Mouse (Mus musculus) hindbrain, postnatal 0 days (tissue): Measurements from ENCODE around the gene Mfsd4a. TPM values are rescaled to one million over a fixed set of nuclear protein-coding genes. Genes with fewer than 3 reads are reported as not detected.

Source experiments
- ATAC-seq: fragments of 200-750 bp; cut with Nextera tagmentation; 2 replicates; pipeline ENCODE4 v1.8.0; 2017; ENCODE audit warnings: mild to moderate bottlenecking, moderate TSS enrichment, moderate library complexity
- DNase-seq: peaks from one replicate; pipeline ENCODE4 v3.0.0-alpha.2; 2015; ENCODE audit warnings: low spot score
- H3K27ac ChIP-seq: fragments of 300-500 bp; sonication (generic); 2 replicates; pipeline ENCODE4 v1.5.1; 2014; ENCODE audit warnings: mild to moderate bottlenecking
- H3K27me3 ChIP-seq: fragments of 300-500 bp; sonication (generic); 2 replicates; pipeline ENCODE4 v1.6.1; 2014; ENCODE audit warnings: low read length, mixed read lengths; ENCODE audit not compliant: insufficient read depth
- H3K36me3 ChIP-seq: fragments of 300-500 bp; sonication (generic); 2 replicates; pipeline ENCODE4 v1.6.1; 2014; ENCODE audit warnings: low read length, mixed read lengths; ENCODE audit not compliant: insufficient read depth
- H3K4me1 ChIP-seq: fragments of 300-500 bp; sonication (generic); 2 replicates; pipeline ENCODE4 v1.6.1; 2014; ENCODE audit warnings: antibody characterized with exemption, low read length, mixed read lengths; ENCODE audit not compliant: insufficient read depth
- H3K4me2 ChIP-seq: fragments of 300-500 bp; sonication (generic); 2 replicates; pipeline ENCODE4 v1.6.1; 2014; ENCODE audit warnings: low read depth, mild to moderate bottlenecking, low read length, moderate library complexity, mixed read lengths
- H3K4me3 ChIP-seq: fragments of 300-500 bp; sonication (generic); 2 replicates; pipeline ENCODE4 v1.5.1; 2014; ENCODE audit warnings: low read length
- H3K9ac ChIP-seq: fragments of 300-500 bp; sonication (generic); replicated peaks from 2 replicates; pipeline ENCODE4 v1.6.1; 2014; ENCODE audit warnings: mild to moderate bottlenecking, low read length, moderate library complexity, mixed read lengths
- H3K9me3 ChIP-seq: fragments of 300-500 bp; sonication (generic); 2 replicates; pipeline ENCODE4 v1.6.1; 2016; ENCODE audit warnings: low read length, mixed read lengths
- CTCF ChIP-seq: IDR thresholded peaks from 2 replicates; pipeline ENCODE4 v1.5.1; 2016; ENCODE audit warnings: antibody characterized with exemption, control low read depth, low read depth
- WGBS: fragments of 180-500 bp; shearing (Covaris S2); extraction: QIAGEN DNeasy Blood & Tissue Kit; methylation state at CpG from one replicate; pipeline ENCODE4 v1.1.7; 2014; 5-methylcytosine and 5-hydroxymethylcytosine counted together
- polyA plus RNA-seq: library from polyadenylated mRNA; unstranded; fragments of >200 nt; fragmentation: Nextera tagmentation; extraction: Ambion mirVana; gene quantifications from 2 replicates; pipeline ENCODE4 v1.2.1, GENCODE M21; 2015
- total RNA-seq: library from RNA; depleted of rRNA; stranded (reverse); fragments of >200 nt; gene quantifications from 2 replicates; pipeline ENCODE4 v1.2.3, GENCODE M21; 2014

Gene Mfsd4a
- total and polyA plus RNA-seq, 2 experiments from 2014 or later, result 8.4 to 10.2 TPM

- 89% methylated on average over 5 of the region's 5 CpGs for WGBS
- H3K27ac ChIP-seq, result no peak overlapping the region
- DNase-seq (no peak), ATAC-seq (no peak)
- no peak for TF ChIP-seq CTCF
- no peaks in the 10 kb centered on the region for H3K9me3 ChIP-seq
- no peak overlapping the region for H3K4me3 ChIP-seq
- no peaks in the 10 kb centered on the region for H3K27me3 ChIP-seq
- no peaks in the 10 kb centered on the region for H3K36me3 ChIP-seq
- H3K4me2 ChIP-seq, result no peak overlapping the region
- no peak overlapping the region for H3K9ac ChIP-seq
- H3K4me1 ChIP-seq, result no peaks in the 10 kb centered on the region
Observed at GRCm38 (mm10) chr1:132058558-132058957, 9.3 kb downstream of the Mfsd4a start.

- no peak for DNase-seq
- Histone ChIP-seq H3K9ac (no peak overlapping the region), H3K36me3 (no peaks in the 10 kb centered on the region), H3K9me3 (no peaks in the 10 kb centered on the region), H3K27ac (no peak overlapping the region), H3K27me3 (no peaks in the 10 kb centered on the region), H3K4me1 (no peaks in the 10 kb centered on the region), H3K4me2 (no peak overlapping the region), H3K4me3 (no peak overlapping the region)
- ATAC-seq, result no peak
- TF ChIP-seq CTCF, result no peak
- 81% methylated on average over 7 of the region's 7 CpGs for WGBS
Observed at GRCm38 (mm10) chr1:132055054-132055664, 12.7 kb downstream of the Mfsd4a start.

- ATAC-seq (no peak), DNase-seq (no peak)
- Histone ChIP-seq H3K9ac (no peak overlapping the region), H3K36me3 (no peaks in the 10 kb centered on the region), H3K27ac (no peak overlapping the region), H3K9me3 (no peaks in the 10 kb centered on the region), H3K4me3 (no peak overlapping the region), H3K4me2 (no peak overlapping the region), H3K27me3 (no peaks in the 10 kb centered on the region), H3K4me1 (no peaks in the 10 kb centered on the region)
- 95% methylated on average over 3 of the region's 3 CpGs for whole genome bisulfite sequencing
- TF ChIP-seq CTCF, result no peak
Observed at GRCm38 (mm10) chr1:132054387-132054786, 13.5 kb downstream of the Mfsd4a start.

- Histone ChIP-seq H3K4me2 (no peak overlapping the region), H3K4me3 (no peak overlapping the region)
- no peak for DNase-seq
Observed at GRCm38 (mm10) chr1:132051746-132052145, 16.1 kb downstream of the Mfsd4a start.

GRCm38 (mm10) chr1:132046143-132046735 lies 21.6 kb downstream of the Mfsd4a start:
- no peak overlapping the region for H3K4me3 ChIP-seq
- no peaks in the 10 kb centered on the region for H3K36me3 ChIP-seq
- DNase-seq, result peak; percentile 73
- peak; percentile 90 for TF ChIP-seq CTCF
- H3K4me1 ChIP-seq, result no peaks in the 10 kb centered on the region
- H3K9ac ChIP-seq, result no peak overlapping the region
- peak; percentile 66 for ATAC-seq
- no peak overlapping the region for H3K27ac ChIP-seq
- H3K9me3 ChIP-seq, result no peaks in the 10 kb centered on the region
- H3K4me2 ChIP-seq, result no peak overlapping the region
- WGBS, result 28% methylated on average over 15 of the region's 15 CpGs
- H3K27me3 ChIP-seq, result no peaks in the 10 kb centered on the region

More at GRCm38 (mm10) chr1:132051746-132052145, 16.1 kb downstream of the Mfsd4a start:
- WGBS, result 70% methylated on average over 3 of the region's 3 CpGs
- Histone ChIP-seq H3K4me1 (no peaks in the 10 kb centered on the region), H3K9me3 (no peaks in the 10 kb centered on the region), H3K36me3 (no peaks in the 10 kb centered on the region), H3K9ac (no peak overlapping the region), H3K27ac (no peak overlapping the region), H3K27me3 (no peaks in the 10 kb centered on the region)
- ATAC-seq, result no peak
- TF ChIP-seq CTCF, result no peak

- 56% methylated on average over 4 of the region's 4 CpGs for WGBS
- DNase-seq, result no peak
Observed at GRCm38 (mm10) chr1:132043759-132044158, 24.1 kb downstream of the Mfsd4a start.

GRCm38 (mm10) chr1:132040201-132040621 lies 27.7 kb downstream of the Mfsd4a start:
- no peaks in the 10 kb centered on the region for H3K27me3 ChIP-seq
- ATAC-seq (no peak), DNase-seq (peak; percentile 22)
- WGBS, result 68% methylated on average over 9 of the region's 9 CpGs
- peak overlapping the region; percentile 58; the same call in 1 of the 2 replicates for H3K27ac ChIP-seq
- H3K36me3 ChIP-seq, result no peaks in the 10 kb centered on the region
- no peak overlapping the region for H3K4me2 ChIP-seq
- no peaks in the 10 kb centered on the region for H3K9me3 ChIP-seq
- H3K9ac ChIP-seq, result no peak overlapping the region
- no peak for TF ChIP-seq CTCF
- no peaks in the 10 kb centered on the region for H3K4me1 ChIP-seq
- H3K4me3 ChIP-seq, result no peak overlapping the region

More at GRCm38 (mm10) chr1:132043759-132044158, 24.1 kb downstream of the Mfsd4a start:
- H3K4me2 ChIP-seq, result no peak overlapping the region
- no peak overlapping the region for H3K27ac ChIP-seq
- H3K4me3 ChIP-seq, result no peak overlapping the region
- ATAC-seq, result no peak
- no peaks in the 10 kb centered on the region for H3K9me3 ChIP-seq
- TF ChIP-seq CTCF, result no peak
- no peaks in the 10 kb centered on the region for H3K27me3 ChIP-seq
- H3K9ac ChIP-seq, result no peak overlapping the region
- no peaks in the 10 kb centered on the region for H3K36me3 ChIP-seq
- H3K4me1 ChIP-seq, result no peaks in the 10 kb centered on the region
